Mouse (Mus musculus): ENCODE results near the gene Ctu1. TPM values are rescaled to one million over a fixed set of nuclear protein-coding genes. Genes with fewer than 3 reads are reported as not detected.
"Not testable (repeated sequence)": the region's sequence is repeated elsewhere in the genome, so short reads cannot be mapped to it uniquely, and the experiment has no call there.

Ctu1 gene
- total RNA-seq, 4 experiments from 2014 or later, result 2.9 to 3.4 (median 3.1) TPM

- DNase-seq (ENCODE audit: low spot score), result no peak
Observed at GRCm38 (mm10) chr7:43678517-43678916, 6.7 kb downstream of the Ctu1 start.

GRCm38 (mm10) chr7:43680960-43681359 lies 9.1 kb downstream of the Ctu1 start:
- DNase-seq (ENCODE audit: low spot score), result peak; percentile 58

- DNase-seq (ENCODE audit: low spot score), result not testable (repeated sequence)
Observed at GRCm38 (mm10) chr7:43682511-43682910, 10.7 kb downstream of the Ctu1 start.

GRCm38 (mm10) chr7:43685088-43685487 lies 13.3 kb downstream of the Ctu1 start:
- peak; percentile 41 for DNase-seq (ENCODE audit: low spot score)

- DNase-seq (ENCODE audit: low spot score), result no peak
Observed at GRCm38 (mm10) chr7:43690118-43690517, 18.3 kb downstream of the Ctu1 start, which contains the start of gene Klk14. TSS of gene Klk14 (plus strand) at chr7:43690418.

- DNase-seq (ENCODE audit: low spot score), result no peak
Observed at GRCm38 (mm10) chr7:43710031-43710430, 38.2 kb downstream of the Ctu1 start.

GRCm38 (mm10) chr7:43712267-43712666 lies 40.5 kb downstream of the Ctu1 start, which contains the start of gene Klk13:
TSS of gene Klk13 (plus strand) at chr7:43712567.
- no peak for DNase-seq (ENCODE audit: low spot score)

GRCm38 (mm10) chr7:43712917-43713316 lies 41.1 kb downstream of the Ctu1 start:
- no peak for DNase-seq (ENCODE audit: low spot score)

- DNase-seq (ENCODE audit: low spot score), result no peak
Observed at GRCm38 (mm10) chr7:43713741-43714351, 42.0 kb downstream of the Ctu1 start.

Other genes with a start within 250 kb of the Ctu1 start
- gene Lim2, start 244.3 kb upstream of the Ctu1 start, total RNA-seq (2022), result under 1 TPM in 1 of 4 experiments, not detected in 3; 0.32 TPM
- 1 to 10 TPM in 1 of 4 experiments, not detected in 3; 1.1 TPM for gene Nkg7, start 234.9 kb upstream of the Ctu1 start, total RNA-seq (2022)
- gene Cldnd2, start 231.2 kb upstream of the Ctu1 start, total RNA-seq (2022), result not detected
- gene Etfb, start 227.9 kb upstream of the Ctu1 start, total RNA-seq (2022), result 1,000 to 10,000 TPM; 1,243 to 1,357 (median 1,292) TPM
- 1 to 10 TPM in 2 of 4 experiments, under 1 TPM in 2; 0.44 to 1.3 (median 0.94) TPM for gene Gm45233, start 227.9 kb upstream of the Ctu1 start, total RNA-seq (2022)
- gene Vsig10l, start 208.9 kb upstream of the Ctu1 start, total RNA-seq (2022), result 1 to 10 TPM in 2 of 4 experiments, under 1 TPM in 2; 0.71 to 4.4 (median 1.6) TPM
- gene Iglon5, start 181.9 kb upstream of the Ctu1 start, total RNA-seq (2022), result under 1 TPM; 0.09 to 0.38 (median 0.24) TPM
- gene 4931406B18Rik, start 166.1 kb upstream of the Ctu1 start, total RNA-seq (2022), result not detected
- gene Cd33, start 127.6 kb upstream of the Ctu1 start, total RNA-seq (2022), result 1 to 10 TPM; 1.6 to 3.1 (median 2.7) TPM
- 1 to 10 TPM in 1 of 4 experiments, under 1 TPM in 3; 0.66 to 1.1 (median 0.88) TPM for gene Zfp658, start 109.8 kb upstream of the Ctu1 start, total RNA-seq (2022)
- gene Zfp719, start 92.4 kb upstream of the Ctu1 start, total RNA-seq (2022), result 1 to 10 TPM; 4.4 to 8.0 (median 5.6) TPM
- gene Zfp819, start 64.8 kb upstream of the Ctu1 start, total RNA-seq (2022), result not detected
- not detected for gene Ceacam18, start 37.3 kb upstream of the Ctu1 start, total RNA-seq (2022)
- gene Siglece, start 11.9 kb upstream of the Ctu1 start, total RNA-seq (2022), result 1 to 10 TPM in 3 of 4 experiments, under 1 TPM in 1; 0.75 to 1.6 (median 1.1) TPM
- gene Klk14, start 18.4 kb downstream of the Ctu1 start, total RNA-seq (2022), result under 1 TPM in 3 of 4 experiments, not detected in 1; 0.27 to 0.49 (median 0.34) TPM
- not detected for gene Klk13, start 40.6 kb downstream of the Ctu1 start, total RNA-seq (2022)
- gene Klk12, start 96.9 kb downstream of the Ctu1 start, total RNA-seq (2022), result not detected
- under 1 TPM in 3 of 4 experiments, not detected in 1; 0.32 to 0.79 (median 0.37) TPM for gene Klk11, start 102.6 kb downstream of the Ctu1 start, total RNA-seq (2022)
- under 1 TPM; 0.22 to 0.57 (median 0.25) TPM for gene Klk10, start 109.0 kb downstream of the Ctu1 start, total RNA-seq (2022)
- gene Klk9, start 119.9 kb downstream of the Ctu1 start, total RNA-seq (2022), result not detected
- gene Klk8, start 125.6 kb downstream of the Ctu1 start, total RNA-seq (2022), result 10 to 100 TPM in 3 of 4 experiments, 1 to 10 TPM in 1; 9.4 to 12.4 (median 11.2) TPM
- not detected for gene Klk7, start 139.3 kb downstream of the Ctu1 start, total RNA-seq (2022)
- gene Klk6, start 152.5 kb downstream of the Ctu1 start, total RNA-seq (2022), result not detected
- gene Klk5, start 170.0 kb downstream of the Ctu1 start, total RNA-seq (2022), result not detected
- gene Klk4, start 209.1 kb downstream of the Ctu1 start, total RNA-seq (2022), result not detected